Mouse (Mus musculus) olfactory bulb, adult 2 months (tissue): ENCODE measurements around the gene Ppm1k. TPM values are rescaled to one million over a fixed set of nuclear protein-coding genes. Genes with fewer than 3 reads are reported as not detected.

Source experiments
- H3K27ac ChIP-seq: fragments of 200-500 bp; 2 replicates; pipeline ENCODE4 v1.5.1; 2012; ENCODE audit warnings: low read depth, low read length; ENCODE audit not compliant: insufficient read depth
- H3K4me1 ChIP-seq: fragments of 200-500 bp; 2 replicates; pipeline ENCODE4 v1.6.1; 2012; ENCODE audit warnings: low read length; ENCODE audit not compliant: control insufficient read depth, insufficient read depth
- H3K4me3 ChIP-seq: fragments of 200-500 bp; 2 replicates; pipeline ENCODE4 v1.5.1; 2012; ENCODE audit warnings: mild to moderate bottlenecking, low read depth, low read length, moderate library complexity; ENCODE audit not compliant: insufficient read depth
- CTCF ChIP-seq: fragments of 200-500 bp; IDR thresholded peaks from 2 replicates; pipeline ENCODE4 v1.5.1; 2012; ENCODE audit warnings: low read depth, mild to moderate bottlenecking, low read length, moderate library complexity; ENCODE audit not compliant: insufficient read depth
- POLR2A ChIP-seq: fragments of 200-500 bp; IDR thresholded peaks from 2 replicates; pipeline ENCODE4 v1.6.1; 2012; ENCODE audit warnings: mild to moderate bottlenecking, low read depth, low read length, moderate library complexity; ENCODE audit not compliant: insufficient read depth
- WGBS: fragments of 180-500 bp; shearing (Covaris S2); methylation state at CpG from one replicate; pipeline ENCODE4 v1.1.7; 2018; 5-methylcytosine and 5-hydroxymethylcytosine counted together
- polyA plus RNA-seq: library from polyadenylated mRNA; stranded (reverse); fragments of >200 nt; gene quantifications from 2 replicates; pipeline ENCODE4 v1.2.4, GENCODE M21; 2012; ENCODE audit warnings: low replicate concordance; ENCODE audit not compliant: missing spikeins, insufficient read depth, insufficient read length

The Ppm1k gene
- polyA plus RNA-seq: not detected in 2 replicates

- no peak for TF ChIP-seq CTCF
- 0 out of 2 replicates have a peak, but pooled peaks have one; percentile 31 for TF ChIP-seq POLR2A
- under 1% methylated on average over 24 of the region's 24 CpGs for WGBS
- H3K4me3 ChIP-seq: peak within 1 kb of the TSS; percentile 91
- H3K4me1 ChIP-seq: no peaks in the 10 kb centered on the region
- H3K27ac ChIP-seq: peak within 1 kb of the TSS; percentile 81
Measured at GRCm38 (mm10) chr6:57535386-57535936, at the start of gene Ppm1k. TSS of gene Ppm1k (minus strand) at chr6:57535468.

GRCm38 (mm10) chr6:57582356-57582755 lies 47.1 kb upstream of the Ppm1k start:
- 59% methylated on average over 4 of the region's 4 CpGs for WGBS
- Histone ChIP-seq H3K4me3 (no peak overlapping the region), H3K27ac (no peak overlapping the region), H3K4me1 (no peaks in the 10 kb centered on the region)
- TF ChIP-seq CTCF (no peak), POLR2A (no peak)

- no peak overlapping the region for H3K27ac ChIP-seq
- no peak overlapping the region for H3K4me3 ChIP-seq
Measured at GRCm38 (mm10) chr6:57581595-57581994, 46.3 kb upstream of the Ppm1k start.

GRCm38 (mm10) chr6:57580881-57581548 lies 45.7 kb upstream of the Ppm1k start, which contains the start of gene Herc6:
TSS of gene Herc6 (plus strand) at chr6:57581000.
- H3K27ac ChIP-seq: peak within 1 kb of the TSS; percentile 75; the same call in 1 of the 2 replicates
- no peaks in the 10 kb centered on the region for H3K4me1 ChIP-seq
- TF ChIP-seq POLR2A (no peak), CTCF (no peak)
- peak within 1 kb of the TSS; percentile 85 for H3K4me3 ChIP-seq
- 1% methylated on average over 16 of the region's 16 CpGs for WGBS

More at GRCm38 (mm10) chr6:57581595-57581994, 46.3 kb upstream of the Ppm1k start:
- no peaks in the 10 kb centered on the region for H3K4me1 ChIP-seq
- 77% methylated on average over 12 of the region's 12 CpGs for WGBS
- TF ChIP-seq POLR2A: no peak
- TF ChIP-seq CTCF: no peak

- H3K4me3 ChIP-seq: no peak overlapping the region
- H3K27ac ChIP-seq: no peak overlapping the region
- TF ChIP-seq CTCF (no peak), POLR2A (no peak)
- no peaks in the 10 kb centered on the region for H3K4me1 ChIP-seq
Measured at GRCm38 (mm10) chr6:57571587-57571986, 36.3 kb upstream of the Ppm1k start.

GRCm38 (mm10) chr6:57570170-57570974 lies 35.1 kb upstream of the Ppm1k start:
- no peak for TF ChIP-seq CTCF
- TF ChIP-seq POLR2A: no peak
- H3K4me1 ChIP-seq: no peaks in the 10 kb centered on the region
- no peak overlapping the region for H3K4me3 ChIP-seq
- no peak overlapping the region for H3K27ac ChIP-seq
- 7% methylated on average over 6 of the region's 6 CpGs for WGBS

- H3K27ac ChIP-seq: no peak overlapping the region
- H3K4me1 ChIP-seq: no peaks in the 10 kb centered on the region
- no peak for TF ChIP-seq CTCF
- TF ChIP-seq POLR2A: no peak
- WGBS: 90% methylated on average over 2 of the region's 2 CpGs
- H3K4me3 ChIP-seq: no peak overlapping the region
Measured at GRCm38 (mm10) chr6:57567630-57568029, 32.4 kb upstream of the Ppm1k start.

- Histone ChIP-seq H3K4me1 (no peaks in the 10 kb centered on the region), H3K27ac (no peak overlapping the region), H3K4me3 (no peak overlapping the region)
- 62% methylated on average over 7 of the region's 7 CpGs for WGBS
- TF ChIP-seq CTCF: no peak
- no peak for TF ChIP-seq POLR2A
Measured at GRCm38 (mm10) chr6:57565452-57565851, 30.2 kb upstream of the Ppm1k start.

GRCm38 (mm10) chr6:57563454-57563853 lies 28.2 kb upstream of the Ppm1k start:
- Histone ChIP-seq H3K4me1 (no peaks in the 10 kb centered on the region), H3K27ac (no peak overlapping the region), H3K4me3 (no peak overlapping the region)
- TF ChIP-seq CTCF: no peak
- TF ChIP-seq POLR2A: no peak
- WGBS: 94% methylated on average over 1 of the region's 1 CpGs
